Mouse (Mus musculus) spleen, adult 2 months (tissue): ENCODE data around the gene Gm10100.
"Not testable (repeated sequence)": the region's sequence is repeated elsewhere in the genome, so short reads cannot be mapped to it uniquely, and the experiment has no call there.

Source experiments
- CTCF ChIP-seq: fragments of 200-500 bp; IDR thresholded peaks from 2 replicates; pipeline ENCODE4 v1.5.1; 2011; ENCODE audit warnings: mild to moderate bottlenecking, inconsistent platforms; ENCODE audit not compliant: insufficient read depth, insufficient read length, insufficient replicate concordance; ENCODE audit errors: extremely low read depth
- POLR2A ChIP-seq: fragments of 200-500 bp; IDR thresholded peaks from 2 replicates; pipeline ENCODE4 v1.6.1; 2011; ENCODE audit warnings: low read depth, low read length, inconsistent platforms

DNA sequence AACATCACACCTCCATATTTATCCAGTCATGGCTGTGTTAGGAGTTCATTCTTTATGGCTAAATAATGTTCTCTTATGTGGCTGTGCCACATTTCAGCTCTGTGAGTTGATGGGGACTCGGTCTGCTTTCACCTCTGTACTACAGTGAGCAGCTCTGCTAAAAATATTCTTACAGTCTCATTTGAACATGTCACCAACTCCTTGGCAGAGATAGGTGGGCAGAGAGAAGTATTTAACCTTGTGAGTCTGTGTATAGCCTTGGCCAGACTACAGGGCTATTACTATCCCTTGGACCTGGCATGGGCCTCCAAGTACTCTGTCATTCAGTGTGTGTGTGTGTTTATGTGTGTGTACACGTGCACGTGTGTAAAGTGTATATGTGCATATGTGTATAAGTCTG is 45.9 kb downstream of the Gm10100 start:
- not testable (repeated sequence) for TF ChIP-seq CTCF, POLR2A
